Mouse (Mus musculus): ENCODE measurements around the gene Zfp11. TPM values are rescaled to one million over a fixed set of nuclear protein-coding genes. Genes with fewer than 3 reads are reported as not detected.
"Not testable (repeated sequence)": the region's sequence is repeated elsewhere in the genome, so short reads cannot be mapped to it uniquely, and the experiment has no call there.

Zfp11 gene
- total RNA-seq (2021) = 2.9 and 3.2 TPM in 2 replicates
- long read RNA-seq, experiment 1, transcript Zfp11-201 (3 exons, 3,929 nt) = major isoform, 7 of 7 reads
- long read RNA-seq, experiment 1, partial matches to known transcripts = 0 of 7 reads
- long read RNA-seq, experiment 1, other reads (novel, unspliced or antisense) = 0 of 7 reads
- long read RNA-seq, experiment 2, partial matches to known transcripts = 0 of 1 reads
- long read RNA-seq, experiment 2, other reads (novel, unspliced or antisense) = 0 of 1 reads

DNA sequence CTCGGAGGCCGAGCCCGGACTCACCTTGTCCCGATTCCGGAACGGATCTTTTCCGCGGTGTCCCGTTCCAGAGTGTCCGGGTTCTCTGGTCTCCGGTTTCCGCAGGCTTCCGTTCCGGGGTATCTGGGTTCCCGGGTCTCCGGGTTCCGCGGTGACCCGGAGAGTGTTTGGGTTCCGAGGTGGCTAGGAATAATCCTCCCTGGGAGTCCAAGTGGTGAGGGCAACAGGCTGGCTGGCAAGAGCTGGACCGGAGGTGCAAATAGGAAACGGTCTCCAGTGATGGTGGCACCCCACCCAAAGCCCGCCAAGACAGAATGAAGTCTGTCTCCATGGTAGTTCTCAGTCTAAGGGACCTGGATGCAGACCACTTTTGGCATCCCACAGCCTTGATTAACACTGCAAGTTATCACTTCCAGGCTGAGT, at the start of gene Zfp11:
Zfp11 (minus strand) TSS at position 64 of the 423 bp plus-strand sequence.
- peak; percentile 93 for DNase-seq

DNA sequence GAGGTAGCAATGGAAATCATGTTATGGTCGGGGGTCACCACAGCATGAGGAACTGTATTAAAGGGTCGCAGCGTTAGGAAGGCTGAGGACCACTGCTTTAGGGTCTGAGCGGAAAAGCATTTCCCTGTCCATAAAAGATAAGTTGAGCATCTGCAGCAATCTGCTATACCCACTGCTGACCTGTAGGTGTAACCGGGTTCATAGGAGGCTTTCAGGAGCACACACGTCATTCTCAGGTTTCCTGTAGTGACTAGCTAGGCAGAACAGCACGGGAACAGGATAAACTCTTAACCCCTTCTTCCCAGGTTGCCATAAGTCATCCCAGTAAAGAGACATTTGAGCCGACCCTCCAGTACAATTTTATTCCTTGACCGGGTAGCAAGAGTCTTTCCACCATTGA, 47.1 kb upstream of the Zfp11 start:
- DNase-seq = no peak

DNA sequence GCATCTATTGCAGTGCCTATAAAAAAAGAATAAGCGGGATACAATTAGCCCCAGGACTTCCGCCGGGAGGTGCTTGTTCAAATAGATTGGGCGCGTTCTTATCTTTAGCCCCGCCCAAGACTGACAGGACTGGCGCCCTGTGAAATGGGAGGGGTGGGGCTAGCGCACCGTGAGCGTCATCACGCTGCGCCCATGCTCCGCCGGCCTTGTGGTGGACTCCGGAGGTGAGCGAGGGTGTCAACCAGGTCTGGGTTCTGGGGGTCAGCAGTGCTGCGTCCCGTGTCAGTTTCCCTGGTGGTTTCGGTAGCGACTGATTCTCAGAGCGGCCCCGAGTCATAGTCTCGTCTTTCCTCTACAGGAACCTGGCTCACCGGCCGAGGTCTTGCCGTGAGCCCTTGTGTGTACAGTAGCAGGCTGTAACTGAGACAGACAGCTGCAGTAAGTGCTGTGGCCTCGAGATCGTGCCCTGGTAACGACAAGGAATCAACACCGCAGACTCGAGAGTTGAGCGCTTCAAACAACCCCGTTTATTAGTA, 45.5 kb upstream of the Zfp11 start, which contains the start of gene Mrps17:
Mrps17 (plus strand) TSS at position 172 of the 536 bp plus-strand sequence.
- peak; percentile 96 for DNase-seq

DNA sequence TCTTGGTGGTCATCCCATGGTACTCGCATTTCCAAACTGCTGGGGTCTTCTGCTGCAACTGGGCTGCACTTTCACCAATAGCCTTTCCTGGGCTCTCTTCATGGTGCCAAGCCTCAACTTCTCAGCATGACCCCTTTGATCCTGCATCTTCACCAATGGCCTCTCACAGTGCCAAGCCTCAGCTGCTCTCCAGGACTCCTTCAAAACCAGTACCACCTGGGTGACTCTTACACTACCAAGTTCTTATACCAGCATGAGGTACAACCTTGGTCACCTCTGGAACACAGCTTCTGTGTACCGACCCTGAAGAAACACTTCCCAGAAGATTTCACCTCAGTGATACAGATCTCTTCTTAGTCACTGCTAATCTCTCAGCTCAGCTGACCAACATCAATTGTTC, 38.5 kb upstream of the Zfp11 start, which contains the start of gene Sept14:
Sept14 (minus strand) TSS at position 101 of the 400 bp plus-strand sequence.
- DNase-seq = no peak

DNA sequence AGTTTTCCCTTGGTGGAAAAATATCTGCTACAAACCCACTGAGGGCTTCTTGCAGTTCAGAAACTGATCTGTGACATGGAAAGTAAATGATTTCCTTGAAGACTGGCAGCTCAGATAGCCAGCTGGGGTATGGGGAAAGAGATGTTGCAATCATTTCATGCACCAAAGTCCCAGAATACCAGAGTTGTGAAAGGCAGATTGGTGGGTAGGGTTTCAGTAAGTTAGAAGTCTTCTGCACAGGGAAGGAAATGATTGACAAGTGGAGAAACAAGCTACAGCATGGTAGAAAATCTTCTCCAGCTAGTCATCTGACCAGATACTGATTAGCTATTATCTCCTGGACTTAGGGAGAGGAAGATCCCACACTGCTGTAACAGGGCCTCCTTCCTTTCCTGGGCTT, 33.5 kb upstream of the Zfp11 start:
- peak; percentile 33 for DNase-seq

DNA sequence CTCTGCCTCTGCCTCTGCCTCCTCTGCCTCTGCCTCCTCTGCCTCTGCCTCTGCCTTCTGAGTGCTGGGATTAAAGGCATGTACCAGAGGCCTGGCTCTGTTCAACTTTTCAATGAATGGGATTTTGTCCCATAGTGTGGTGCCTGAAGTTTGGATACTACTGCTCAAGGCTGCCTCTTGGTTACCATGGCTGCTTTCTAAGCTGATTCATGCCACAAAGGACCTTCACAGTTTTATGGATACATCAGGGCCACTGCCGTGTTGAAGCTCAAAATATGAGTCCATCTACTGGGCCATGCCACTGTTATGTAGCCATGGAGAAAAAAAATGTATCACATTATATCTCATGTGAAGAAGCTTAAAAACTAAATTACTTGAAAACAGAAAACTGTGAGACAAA, 31.8 kb upstream of the Zfp11 start:
- DNase-seq = peak; percentile 49

DNA sequence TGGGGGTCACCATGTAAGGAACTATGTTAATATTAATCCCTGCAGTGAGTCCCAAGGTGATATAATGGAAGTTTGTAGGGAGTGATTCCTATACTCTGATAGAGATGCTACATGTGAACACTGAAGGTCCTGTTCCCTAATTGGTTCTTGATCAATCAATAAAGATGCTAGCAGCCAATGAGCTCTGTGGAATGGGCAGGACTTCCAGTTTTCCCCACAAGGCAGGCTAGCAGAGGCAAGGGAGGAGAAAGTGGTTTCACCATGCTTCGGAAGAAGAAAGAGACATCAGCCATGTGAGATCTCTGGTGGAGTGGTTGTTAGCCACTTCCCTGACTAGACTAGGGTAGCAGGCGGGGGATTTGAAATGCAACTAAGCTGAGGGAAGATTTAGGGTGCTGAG, 30.6 kb upstream of the Zfp11 start:
- DNase-seq = no peak

DNA sequence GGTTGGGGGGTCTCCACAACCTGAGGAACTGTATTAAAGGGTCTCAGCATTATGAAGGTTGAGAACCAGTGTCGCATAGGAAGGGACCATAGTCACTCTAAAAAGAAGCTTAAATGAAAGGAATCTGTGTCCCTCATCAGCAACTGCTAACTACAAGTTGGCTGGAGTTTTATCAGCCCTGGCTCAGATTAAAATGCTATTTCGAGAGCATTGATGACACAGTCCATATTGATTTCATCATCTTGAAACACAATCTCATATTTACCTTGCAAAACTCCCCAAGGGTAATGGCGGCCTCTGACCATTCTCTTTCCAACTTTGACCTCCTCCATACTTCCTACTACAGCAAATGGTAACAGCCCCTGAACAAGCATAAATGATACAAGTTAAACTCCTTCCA, 20.6 kb upstream of the Zfp11 start:
- DNase-seq = no peak

DNA sequence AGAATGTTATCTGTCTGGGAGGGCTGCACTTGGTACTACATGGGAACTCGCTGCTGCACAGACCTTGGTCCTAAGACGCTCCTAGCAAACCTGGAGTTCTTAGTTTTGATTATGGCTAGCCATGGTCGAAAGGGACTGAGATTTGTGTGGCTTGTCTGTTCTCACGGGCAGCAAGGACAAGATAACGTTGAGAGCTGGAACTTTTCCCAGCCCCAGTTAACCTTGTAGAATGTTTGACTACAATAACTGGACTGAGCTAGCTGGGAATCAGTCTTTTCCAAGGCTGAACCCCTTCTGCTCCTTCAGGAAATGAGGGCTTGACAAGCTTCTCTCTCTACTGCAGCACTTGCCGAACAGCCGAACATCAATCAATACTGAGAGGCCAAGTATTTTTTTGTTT, 17.7 kb upstream of the Zfp11 start:
- DNase-seq = peak; percentile 75

DNA sequence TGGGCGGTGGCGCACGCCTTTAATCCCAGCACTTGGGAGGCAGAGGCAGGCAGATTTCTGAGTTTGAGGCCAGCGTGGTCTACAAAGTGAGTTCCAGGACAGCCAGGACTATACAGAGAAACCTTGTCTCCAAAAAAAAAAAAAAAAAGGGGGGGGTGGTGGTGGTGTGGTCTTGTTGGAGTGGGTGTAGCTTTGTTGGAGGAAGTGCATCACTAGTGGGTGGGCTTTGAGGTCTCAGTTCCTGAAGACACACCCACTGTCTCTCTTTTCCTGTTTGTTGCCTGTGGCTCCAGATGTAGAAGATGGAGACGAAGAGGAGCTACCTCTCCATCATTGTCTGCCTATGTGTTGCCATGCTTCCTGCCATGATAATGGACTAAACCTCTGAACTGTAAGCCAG, 15.2 kb upstream of the Zfp11 start:
- DNase-seq = not testable (repeated sequence)

DNA sequence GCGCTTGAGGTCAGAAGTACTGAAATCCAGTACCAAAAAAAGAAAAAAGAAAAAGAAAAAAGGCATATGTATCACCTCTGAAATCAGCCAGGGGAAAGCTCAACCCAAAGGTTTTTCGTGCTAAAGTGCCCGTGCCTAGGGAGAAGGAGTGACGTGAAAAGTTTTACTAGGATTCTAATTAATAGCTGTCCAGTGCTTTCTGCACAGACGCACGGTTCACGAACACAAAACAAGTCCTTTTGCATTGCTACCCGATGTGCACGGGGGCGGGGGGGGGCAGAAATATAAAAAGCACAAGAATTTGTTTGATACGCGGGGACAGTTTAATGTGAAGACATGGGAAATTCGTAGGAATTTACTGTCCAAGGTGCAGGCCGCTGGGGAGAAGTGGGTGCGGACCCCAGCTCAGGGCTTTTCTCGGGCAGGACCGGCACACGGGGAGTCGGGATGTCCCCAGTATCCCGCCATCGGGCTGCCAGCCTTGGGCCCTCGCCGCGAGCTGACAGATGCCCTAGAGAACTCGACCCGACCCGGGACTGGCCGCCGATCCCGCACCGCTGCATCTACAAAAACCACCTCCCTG, 355 bp downstream of the Zfp11 start:
- DNase-seq = no peak

DNA sequence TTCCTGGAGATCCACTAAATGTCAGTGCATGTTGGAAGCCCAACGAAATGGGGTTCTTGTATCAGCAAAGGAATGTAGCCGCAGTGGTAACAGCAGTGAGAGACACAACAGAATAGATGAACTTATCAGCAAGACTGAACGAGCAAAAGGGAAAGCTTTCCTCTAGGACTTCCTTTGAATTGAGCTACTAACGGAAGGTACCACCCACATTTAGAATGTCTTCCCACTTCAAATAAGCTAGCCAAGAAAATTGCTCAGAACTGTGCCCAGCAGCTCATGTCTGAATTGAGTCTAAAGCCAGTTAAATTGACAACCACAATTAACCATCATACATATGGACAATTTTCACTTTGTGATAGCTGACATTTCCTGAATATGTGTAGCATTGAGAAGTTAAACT, 2.0 kb downstream of the Zfp11 start:
- no peak for DNase-seq

DNA sequence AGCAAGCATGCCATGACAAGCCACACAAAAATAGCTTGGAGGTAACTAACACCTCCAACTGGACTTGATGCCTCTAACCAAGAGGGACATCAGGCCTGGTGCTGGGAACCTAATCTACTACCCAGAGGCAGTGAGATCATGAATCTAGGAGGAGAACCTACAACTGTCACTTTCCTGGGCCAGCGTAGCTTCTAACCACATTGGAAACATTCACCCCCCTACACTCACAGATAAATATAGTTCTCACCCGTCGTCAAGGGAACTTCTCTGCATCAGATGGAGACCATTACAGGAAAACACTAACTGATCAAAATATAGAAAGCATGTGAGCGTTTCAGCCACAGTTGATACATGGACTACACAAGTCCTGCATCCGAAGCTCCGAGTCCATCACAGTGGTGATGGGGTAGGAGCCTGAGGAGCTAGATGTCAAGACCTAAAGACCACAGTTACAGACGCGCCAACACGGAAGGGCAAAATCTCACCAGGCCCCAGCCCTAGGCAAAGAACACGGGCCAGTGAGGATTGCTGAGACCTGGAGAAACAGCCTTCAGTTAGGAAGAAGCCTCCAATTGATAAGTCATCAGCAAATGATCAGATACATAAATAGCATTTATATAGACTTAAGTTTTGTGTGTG, 3.5 kb downstream of the Zfp11 start:
- no peak for DNase-seq

DNA sequence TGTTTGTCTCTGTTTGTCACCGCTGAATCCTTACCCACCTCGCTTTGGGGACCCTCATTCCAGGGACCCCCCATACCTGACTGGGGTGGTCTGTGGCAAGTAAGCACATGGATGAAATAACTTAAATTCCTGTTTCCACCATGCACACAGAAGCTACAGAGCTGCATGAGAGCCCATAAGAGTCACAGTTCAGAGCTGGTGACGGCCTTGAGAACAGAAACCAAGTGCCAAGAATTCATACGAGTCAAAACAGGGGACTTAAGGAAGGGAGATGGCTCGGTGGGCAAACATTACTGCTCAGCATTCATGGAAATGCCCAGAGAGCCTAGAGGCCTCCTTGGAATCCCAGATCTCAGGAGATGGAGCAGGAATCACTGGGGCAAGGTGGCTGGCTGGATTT, 5.8 kb downstream of the Zfp11 start:
- no peak for DNase-seq

DNA sequence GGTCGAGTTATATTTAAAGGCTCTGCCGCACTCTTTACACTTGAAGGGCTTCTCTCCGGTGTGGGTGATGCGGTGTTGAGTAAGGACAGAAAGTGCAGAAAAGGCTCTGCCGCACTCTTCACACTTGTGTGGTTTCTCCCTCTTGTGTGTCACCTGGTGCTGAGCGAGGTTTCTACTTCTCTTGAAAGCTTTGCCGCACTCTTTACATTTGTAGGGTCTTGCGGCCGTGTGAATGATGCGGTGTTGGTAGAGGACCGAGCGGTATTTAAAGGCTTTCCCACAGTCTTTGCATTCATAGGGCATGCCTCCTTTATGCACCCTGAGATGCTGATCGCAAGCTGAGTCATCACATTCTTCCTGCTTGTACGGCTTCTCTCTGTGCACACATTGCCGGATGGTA, 12.0 kb downstream of the Zfp11 start:
- no peak for DNase-seq

DNA sequence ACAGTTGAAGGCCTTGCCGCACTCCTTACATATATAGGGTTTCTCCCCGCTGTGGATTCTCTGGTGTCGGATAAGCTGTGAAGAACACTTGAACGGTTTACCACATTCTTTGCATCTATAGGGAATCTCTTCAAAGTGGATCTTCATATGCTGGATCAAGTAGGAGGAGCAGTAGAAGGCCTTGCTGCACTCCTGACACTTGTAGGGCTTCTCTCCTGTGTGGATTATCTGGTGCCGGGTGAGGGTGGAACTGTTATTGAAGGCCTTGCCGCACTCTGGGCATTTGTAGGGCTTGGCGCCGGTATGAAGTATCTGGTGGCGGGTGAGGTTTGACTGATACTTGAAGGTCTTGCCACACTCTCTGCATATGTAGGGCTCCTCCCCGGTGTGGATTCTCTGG, 12.9 kb downstream of the Zfp11 start:
- no peak for DNase-seq

DNA sequence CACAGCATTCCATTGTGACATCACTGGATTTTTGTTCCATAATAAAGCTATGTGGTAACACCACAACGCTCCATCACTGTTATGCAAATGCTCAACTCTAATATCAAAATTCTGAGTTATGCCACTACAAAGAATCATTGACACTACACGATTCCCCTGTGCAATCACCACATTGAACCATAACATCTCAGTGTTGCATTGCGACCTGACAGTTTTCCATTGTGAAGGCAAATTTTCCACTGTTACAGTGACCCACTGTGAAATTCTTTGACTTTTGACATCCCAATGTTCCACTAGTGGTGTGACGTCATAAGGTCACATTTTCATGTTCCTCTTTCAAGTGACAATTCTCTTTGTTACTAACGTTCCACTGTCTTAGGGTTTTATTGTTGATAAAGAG, 19.0 kb downstream of the Zfp11 start:
- DNase-seq = no peak

DNA sequence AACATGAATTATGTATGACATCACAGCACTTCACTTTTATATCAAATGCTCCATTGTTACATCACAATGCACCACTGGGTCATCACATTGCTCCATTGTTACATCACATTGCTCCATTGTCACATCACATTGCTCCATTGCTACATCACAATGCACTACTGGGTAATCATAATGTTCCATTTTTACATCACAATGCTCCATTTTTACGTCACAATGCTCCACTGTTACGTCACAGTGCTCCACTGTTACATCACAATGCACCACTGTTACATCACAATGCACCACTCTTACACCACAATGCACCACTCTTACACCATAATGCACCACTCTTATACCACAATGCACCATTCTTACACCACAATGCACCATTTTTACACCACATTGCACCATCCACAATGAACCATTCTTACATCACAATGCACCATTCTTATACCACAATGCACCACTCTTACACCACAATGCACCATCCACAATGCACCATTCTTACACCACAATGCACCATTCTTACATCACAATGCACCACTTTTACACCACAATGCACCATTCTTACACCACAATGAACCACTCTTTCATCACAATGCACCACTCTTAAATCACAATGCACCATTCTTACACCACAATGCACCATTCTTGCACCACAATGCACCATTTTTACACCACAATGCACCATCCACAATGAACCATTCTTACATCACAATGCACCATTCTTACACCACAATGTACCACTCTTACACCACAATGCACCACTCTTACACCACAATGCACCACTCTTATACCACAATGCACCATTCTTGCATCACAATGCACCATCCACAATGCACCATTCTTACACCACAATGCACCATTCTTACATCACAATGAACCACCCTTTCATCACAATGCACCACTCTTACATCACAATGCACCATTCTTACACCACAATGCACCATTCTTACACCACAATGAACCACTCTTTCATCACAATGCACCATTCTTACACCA, 37.3 kb downstream of the Zfp11 start:
- DNase-seq = not testable (repeated sequence)

DNA sequence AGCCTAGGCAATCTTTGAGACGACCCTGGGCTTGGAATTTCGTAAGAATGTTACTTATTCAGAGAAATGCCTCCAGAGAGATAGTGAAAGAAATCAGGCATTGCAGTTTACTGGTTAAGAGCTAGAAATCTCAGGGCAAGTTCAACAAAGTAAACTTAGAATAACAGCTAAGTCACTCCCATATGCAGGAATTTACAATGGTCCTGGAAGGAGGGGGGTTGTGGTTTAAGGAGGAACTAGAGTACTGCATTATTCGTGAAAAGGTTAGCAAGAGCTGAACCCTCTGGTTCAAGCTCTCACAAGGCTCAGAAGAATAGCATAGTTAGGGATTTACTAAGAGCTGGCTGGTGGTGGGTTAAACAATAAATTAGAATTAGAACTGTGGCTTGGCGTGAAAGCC, 43.3 kb downstream of the Zfp11 start:
- not testable (repeated sequence) for DNase-seq

DNA sequence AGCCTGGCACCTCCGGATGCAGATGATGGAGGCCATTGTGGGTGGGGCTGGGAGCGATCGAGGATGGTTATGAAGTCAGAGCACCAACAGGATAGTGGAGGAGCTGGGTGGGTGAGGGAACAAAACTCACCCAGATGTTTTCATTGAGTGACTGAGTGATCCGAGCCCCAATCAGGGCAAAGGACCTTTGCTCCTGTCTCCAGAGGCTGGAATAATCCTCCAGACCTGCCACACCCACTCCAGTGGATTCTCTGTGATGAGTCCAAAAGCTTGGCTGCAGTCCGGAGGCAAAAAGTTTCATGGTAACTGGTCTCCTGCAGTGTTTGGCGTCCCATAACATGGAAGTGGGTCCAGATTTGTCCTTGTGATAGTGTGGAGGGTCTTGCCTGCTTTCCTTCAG, 43.8 kb downstream of the Zfp11 start:
- DNase-seq = no peak

DNA sequence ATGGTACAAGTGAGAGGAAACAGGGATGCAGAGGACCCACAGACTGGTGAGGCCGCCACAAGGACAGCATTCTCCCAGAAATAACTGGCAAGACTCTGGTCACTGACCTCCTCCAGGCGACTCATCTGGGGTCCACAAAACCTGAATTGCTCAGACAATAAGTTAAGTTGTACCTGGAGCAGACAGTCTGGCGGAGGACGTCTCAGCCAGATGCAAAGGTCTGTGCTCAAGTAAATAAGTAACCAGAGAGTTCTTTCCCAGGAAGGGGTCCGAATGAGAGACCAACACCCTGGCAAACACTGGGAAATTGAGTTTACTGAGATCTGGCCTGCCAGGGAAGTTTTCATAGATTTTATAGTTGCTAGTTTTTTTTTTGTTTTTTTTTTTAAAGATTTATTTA, 48.5 kb downstream of the Zfp11 start:
- no peak for DNase-seq

DNA sequence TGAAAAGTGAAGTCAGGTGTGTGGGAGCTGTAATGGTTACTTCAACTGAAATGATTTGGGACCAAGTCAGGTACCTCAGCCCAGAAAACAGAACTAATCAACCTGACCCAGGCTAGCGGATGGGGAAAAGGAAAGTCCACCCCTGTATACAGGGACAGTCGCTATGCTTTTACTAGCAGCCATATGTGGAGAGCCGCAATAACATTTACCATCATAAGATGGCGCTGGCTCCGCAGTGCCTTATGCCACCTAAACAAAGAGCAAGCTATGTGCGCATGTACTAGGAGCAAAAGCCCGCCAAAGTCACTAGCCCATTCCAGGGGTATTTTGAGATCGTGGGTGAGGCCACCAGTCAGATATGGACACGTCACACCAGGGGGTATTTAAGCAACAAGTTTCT, 49.3 kb downstream of the Zfp11 start:
- DNase-seq = not testable (repeated sequence)

All from adrenal gland, postnatal 14 days (tissue).